Mouse (Mus musculus): ENCODE measurements around the gene Neurl1a. TPM values are rescaled to one million over a fixed set of nuclear protein-coding genes. Genes with fewer than 3 reads are reported as not detected.

Gene Neurl1a
- polyA plus RNA-seq, 1 experiment from 2014 or later: 4.5 TPM

- WGBS: 93% methylated on average over 5 of the region's 5 CpGs
- no peak for ATAC-seq (replicated peaks; ENCODE audit: low FRiP score)
- no peak overlapping the region for H3K9ac ChIP-seq (ENCODE audit: low read depth, low read length)
- no peaks in the 10 kb centered on the region for H3K27me3 ChIP-seq (replicated peaks; ENCODE audit: control insufficient read depth, insufficient read depth, low read length)
- no peak overlapping the region for H3K4me2 ChIP-seq
- no peak overlapping the region for H3K4me3 ChIP-seq (ENCODE audit: low read depth, low read length)
- H3K36me3 ChIP-seq (ENCODE audit: control insufficient read depth, insufficient read depth, low read length): no peaks in the 10 kb centered on the region
- H3K27ac ChIP-seq (ENCODE audit: low read depth, low read length): no peak overlapping the region
- no peak for DNase-seq (ENCODE audit: low spot score)
- H3K4me1 ChIP-seq (replicated peaks; ENCODE audit: control insufficient read depth, insufficient read depth, low read length): no peaks in the 10 kb centered on the region
- no peaks in the 10 kb centered on the region for H3K9me3 ChIP-seq (ENCODE audit: control insufficient read depth, low read length)
These were observed 13.5 kb downstream of the Neurl1a start for GRCm38 (mm10) chr19:47192158-47192557.

GRCm38 (mm10) chr19:47198671-47199350 is 20.2 kb downstream of the Neurl1a start:
- Histone ChIP-seq H3K27ac (ENCODE audit: low read depth, low read length) (no peak overlapping the region), H3K27me3 (replicated peaks; ENCODE audit: control insufficient read depth, insufficient read depth, low read length) (no peaks in the 10 kb centered on the region), H3K9ac (ENCODE audit: low read depth, low read length) (no peak overlapping the region), H3K4me3 (ENCODE audit: low read depth, low read length) (no peak overlapping the region), H3K4me2 (no peak overlapping the region), H3K4me1 (replicated peaks; ENCODE audit: control insufficient read depth, insufficient read depth, low read length) (no peaks in the 10 kb centered on the region), H3K9me3 (ENCODE audit: control insufficient read depth, low read length) (no peaks in the 10 kb centered on the region), H3K36me3 (ENCODE audit: control insufficient read depth, insufficient read depth, low read length) (no peaks in the 10 kb centered on the region)
- ATAC-seq (replicated peaks; ENCODE audit: low FRiP score) (no peak), DNase-seq (ENCODE audit: low spot score) (no peak)
- 75% methylated on average over 13 of the region's 13 CpGs for WGBS

- no peaks in the 10 kb centered on the region for H3K4me1 ChIP-seq (replicated peaks; ENCODE audit: control insufficient read depth, insufficient read depth, low read length)
- H3K36me3 ChIP-seq (ENCODE audit: control insufficient read depth, insufficient read depth, low read length): no peaks in the 10 kb centered on the region
- H3K4me3 ChIP-seq (ENCODE audit: low read depth, low read length): no peak overlapping the region
- no peak overlapping the region for H3K9ac ChIP-seq (ENCODE audit: low read depth, low read length)
- H3K27me3 ChIP-seq (replicated peaks; ENCODE audit: control insufficient read depth, insufficient read depth, low read length): no peaks in the 10 kb centered on the region
- no peak for DNase-seq (ENCODE audit: low spot score)
- H3K9me3 ChIP-seq (ENCODE audit: control insufficient read depth, low read length): no peaks in the 10 kb centered on the region
- WGBS: 62% methylated on average over 12 of the region's 12 CpGs
- no peak overlapping the region for H3K4me2 ChIP-seq
- H3K27ac ChIP-seq (ENCODE audit: low read depth, low read length): no peak overlapping the region
- no peak for ATAC-seq (replicated peaks; ENCODE audit: low FRiP score)
These were observed 23.4 kb downstream of the Neurl1a start for GRCm38 (mm10) chr19:47201972-47202371.

- no peak overlapping the region for H3K9ac ChIP-seq (ENCODE audit: low read depth, low read length)
- 61% methylated on average over 6 of the region's 6 CpGs for WGBS
- H3K4me3 ChIP-seq (ENCODE audit: low read depth, low read length): no peak overlapping the region
- no peaks in the 10 kb centered on the region for H3K4me1 ChIP-seq (replicated peaks; ENCODE audit: control insufficient read depth, insufficient read depth, low read length)
- ATAC-seq (replicated peaks; ENCODE audit: low FRiP score) (no peak), DNase-seq (ENCODE audit: low spot score) (no peak)
- no peak overlapping the region for H3K27ac ChIP-seq (ENCODE audit: low read depth, low read length)
- H3K27me3 ChIP-seq (replicated peaks; ENCODE audit: control insufficient read depth, insufficient read depth, low read length): no peaks in the 10 kb centered on the region
- H3K4me2 ChIP-seq: no peak overlapping the region
- H3K36me3 ChIP-seq (ENCODE audit: control insufficient read depth, insufficient read depth, low read length): no peaks in the 10 kb centered on the region
- H3K9me3 ChIP-seq (ENCODE audit: control insufficient read depth, low read length): no peaks in the 10 kb centered on the region
These were observed 23.8 kb downstream of the Neurl1a start for GRCm38 (mm10) chr19:47202429-47202828.

GRCm38 (mm10) chr19:47203042-47203441 is 24.4 kb downstream of the Neurl1a start:
- H3K36me3 ChIP-seq (ENCODE audit: control insufficient read depth, insufficient read depth, low read length): no peaks in the 10 kb centered on the region
- no peaks in the 10 kb centered on the region for H3K4me1 ChIP-seq (replicated peaks; ENCODE audit: control insufficient read depth, insufficient read depth, low read length)

GRCm38 (mm10) chr19:47204653-47205052 is 26.0 kb downstream of the Neurl1a start:
- ATAC-seq (replicated peaks; ENCODE audit: low FRiP score) (no peak), DNase-seq (ENCODE audit: low spot score) (no peak)
- no peaks in the 10 kb centered on the region for H3K9me3 ChIP-seq (ENCODE audit: control insufficient read depth, low read length)
- no peaks in the 10 kb centered on the region for H3K4me1 ChIP-seq (replicated peaks; ENCODE audit: control insufficient read depth, insufficient read depth, low read length)
- no peak overlapping the region for H3K4me3 ChIP-seq (ENCODE audit: low read depth, low read length)
- H3K27me3 ChIP-seq (replicated peaks; ENCODE audit: control insufficient read depth, insufficient read depth, low read length): no peaks in the 10 kb centered on the region
- WGBS: 74% methylated on average over 6 of the region's 6 CpGs
- H3K4me2 ChIP-seq: no peak overlapping the region
- no peak overlapping the region for H3K9ac ChIP-seq (ENCODE audit: low read depth, low read length)
- H3K36me3 ChIP-seq (ENCODE audit: control insufficient read depth, insufficient read depth, low read length): no peaks in the 10 kb centered on the region
- no peak overlapping the region for H3K27ac ChIP-seq (ENCODE audit: low read depth, low read length)

More at GRCm38 (mm10) chr19:47203042-47203441, 24.4 kb downstream of the Neurl1a start:
- H3K27ac ChIP-seq (ENCODE audit: low read depth, low read length): no peak overlapping the region
- no peaks in the 10 kb centered on the region for H3K27me3 ChIP-seq (replicated peaks; ENCODE audit: control insufficient read depth, insufficient read depth, low read length)
- H3K9me3 ChIP-seq (ENCODE audit: control insufficient read depth, low read length): no peaks in the 10 kb centered on the region
- no peak for DNase-seq (ENCODE audit: low spot score)
- H3K4me3 ChIP-seq (ENCODE audit: low read depth, low read length): no peak overlapping the region
- no peak overlapping the region for H3K4me2 ChIP-seq
- H3K9ac ChIP-seq (ENCODE audit: low read depth, low read length): no peak overlapping the region
- 89% methylated on average over 6 of the region's 6 CpGs for WGBS
- ATAC-seq (replicated peaks; ENCODE audit: low FRiP score): no peak

GRCm38 (mm10) chr19:47206126-47206525 is 27.5 kb downstream of the Neurl1a start:
- no peaks in the 10 kb centered on the region for H3K9me3 ChIP-seq (ENCODE audit: control insufficient read depth, low read length)

GRCm38 (mm10) chr19:47210432-47210831 is 31.8 kb downstream of the Neurl1a start:
- WGBS: 90% methylated on average over 4 of the region's 4 CpGs
- no peak overlapping the region for H3K9ac ChIP-seq (ENCODE audit: low read depth, low read length)
- H3K4me2 ChIP-seq: no peak overlapping the region
- DNase-seq (ENCODE audit: low spot score): no peak
- H3K27ac ChIP-seq (ENCODE audit: low read depth, low read length): no peak overlapping the region
- H3K27me3 ChIP-seq (replicated peaks; ENCODE audit: control insufficient read depth, insufficient read depth, low read length): no peaks in the 10 kb centered on the region
- H3K36me3 ChIP-seq (ENCODE audit: control insufficient read depth, insufficient read depth, low read length): no peaks in the 10 kb centered on the region
- no peak overlapping the region for H3K4me3 ChIP-seq (ENCODE audit: low read depth, low read length)
- H3K9me3 ChIP-seq (ENCODE audit: control insufficient read depth, low read length): no peaks in the 10 kb centered on the region
- ATAC-seq (replicated peaks; ENCODE audit: low FRiP score): no peak
- no peaks in the 10 kb centered on the region for H3K4me1 ChIP-seq (replicated peaks; ENCODE audit: control insufficient read depth, insufficient read depth, low read length)

More at GRCm38 (mm10) chr19:47206126-47206525, 27.5 kb downstream of the Neurl1a start:
- no peak overlapping the region for H3K4me2 ChIP-seq
- H3K4me1 ChIP-seq (replicated peaks; ENCODE audit: control insufficient read depth, insufficient read depth, low read length): no peaks in the 10 kb centered on the region
- ATAC-seq (replicated peaks; ENCODE audit: low FRiP score): no peak
- no peak overlapping the region for H3K27ac ChIP-seq (ENCODE audit: low read depth, low read length)
- no peak for DNase-seq (ENCODE audit: low spot score)
- H3K36me3 ChIP-seq (ENCODE audit: control insufficient read depth, insufficient read depth, low read length): no peaks in the 10 kb centered on the region
- no peaks in the 10 kb centered on the region for H3K27me3 ChIP-seq (replicated peaks; ENCODE audit: control insufficient read depth, insufficient read depth, low read length)
- H3K4me3 ChIP-seq (ENCODE audit: low read depth, low read length): no peak overlapping the region
- no peak overlapping the region for H3K9ac ChIP-seq (ENCODE audit: low read depth, low read length)
- WGBS: 69% methylated on average over 1 of the region's 1 CpGs

- 83% methylated on average over 10 of the region's 10 CpGs for WGBS
- ATAC-seq (replicated peaks; ENCODE audit: low FRiP score): no peak
These were observed 33.1 kb downstream of the Neurl1a start for GRCm38 (mm10) chr19:47211609-47212312.

More at GRCm38 (mm10) chr19:47211609-47212312, 33.1 kb downstream of the Neurl1a start:
- H3K4me2 ChIP-seq: no peak overlapping the region
- no peak for DNase-seq (ENCODE audit: low spot score)
- no peak overlapping the region for H3K4me3 ChIP-seq (ENCODE audit: low read depth, low read length)
- H3K27ac ChIP-seq (ENCODE audit: low read depth, low read length): no peak overlapping the region
- no peak overlapping the region for H3K9ac ChIP-seq (ENCODE audit: low read depth, low read length)
- H3K4me1 ChIP-seq (replicated peaks; ENCODE audit: control insufficient read depth, insufficient read depth, low read length): no peaks in the 10 kb centered on the region
- no peaks in the 10 kb centered on the region for H3K36me3 ChIP-seq (ENCODE audit: control insufficient read depth, insufficient read depth, low read length)
- no peaks in the 10 kb centered on the region for H3K9me3 ChIP-seq (ENCODE audit: control insufficient read depth, low read length)
- H3K27me3 ChIP-seq (replicated peaks; ENCODE audit: control insufficient read depth, insufficient read depth, low read length): no peaks in the 10 kb centered on the region
